Mouse (Mus musculus): Measurements from ENCODE around the gene Tlr11. TPM values are rescaled to one million over a fixed set of nuclear protein-coding genes. Genes with fewer than 3 reads are reported as not detected.

The Tlr11 gene
- 0.17 and 0.28 TPM in 2 replicates for polyA plus RNA-seq (2015; fragmentation: Nextera tagmentation; extraction: Ambion mirVana)

DNA sequence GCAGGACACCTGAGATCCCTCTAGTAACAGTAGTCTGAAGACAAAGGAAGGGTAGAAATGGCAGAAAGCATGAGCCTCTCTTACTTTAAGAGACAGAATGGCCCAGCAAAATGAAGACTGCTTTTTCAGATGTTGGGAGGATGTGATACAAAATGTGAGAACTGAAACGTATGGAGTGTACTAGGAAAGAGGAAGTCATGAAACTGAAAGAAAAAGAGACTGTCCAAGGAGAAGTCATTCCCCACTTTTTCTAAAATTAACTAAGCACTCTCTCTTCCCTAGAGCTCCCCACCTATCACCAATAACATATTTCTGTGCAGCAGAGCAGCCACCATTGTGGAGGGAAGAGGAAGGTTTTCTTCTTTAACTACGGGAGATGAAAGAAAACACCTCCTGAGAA is at the start of gene Tlr11:
Tlr11 (plus strand) TSS at position 322 of the 400 bp plus-strand sequence.
- DNase-seq (ENCODE audit: low spot score): no peak

DNA sequence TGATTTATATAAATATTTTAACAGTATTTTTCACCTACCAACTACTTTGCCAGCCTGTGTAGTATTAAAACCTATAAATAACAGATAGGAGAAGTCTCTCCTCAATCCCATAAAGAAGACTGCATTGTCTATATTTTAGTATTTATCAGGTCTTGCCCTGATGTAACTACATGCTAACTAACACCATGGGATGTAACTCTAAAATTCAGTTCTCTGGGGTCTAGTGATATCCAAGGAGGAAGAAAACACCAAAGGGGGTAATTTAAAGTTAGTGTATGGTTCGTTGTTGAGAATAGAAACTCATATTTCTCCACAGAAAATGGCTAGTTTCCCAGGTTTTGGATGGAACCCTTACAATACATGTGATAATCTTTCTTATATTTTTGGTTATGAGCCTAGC is 31.1 kb upstream of the Tlr11 start, which contains the start of gene Olfr734:
Olfr734 (minus strand) TSS at position 101 of the 400 bp plus-strand sequence.
- no peak for DNase-seq (ENCODE audit: low spot score)

DNA sequence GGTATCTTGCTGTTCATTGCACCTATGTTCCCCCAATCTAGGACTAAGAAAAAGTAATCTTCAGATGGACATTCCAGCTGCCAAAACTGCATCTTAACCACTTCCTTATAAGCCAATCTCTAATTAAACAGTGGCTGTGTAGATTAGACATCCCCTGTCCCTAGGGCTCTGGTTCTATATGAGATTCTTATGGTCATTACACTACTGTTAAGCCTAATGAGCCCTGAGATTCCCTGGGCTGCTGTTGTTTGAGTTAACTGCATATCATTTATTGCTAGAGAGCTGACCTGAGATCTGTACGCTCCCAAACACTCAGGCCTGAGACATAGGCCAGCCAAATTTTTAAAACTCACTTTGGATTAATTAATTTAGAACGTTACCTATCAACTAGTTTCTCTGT is 8.9 kb upstream of the Tlr11 start, which contains the start of gene Olfr735:
Olfr735 (minus strand) TSS at position 77 of the 400 bp plus-strand sequence.
- DNase-seq (ENCODE audit: low spot score): no peak

DNA sequence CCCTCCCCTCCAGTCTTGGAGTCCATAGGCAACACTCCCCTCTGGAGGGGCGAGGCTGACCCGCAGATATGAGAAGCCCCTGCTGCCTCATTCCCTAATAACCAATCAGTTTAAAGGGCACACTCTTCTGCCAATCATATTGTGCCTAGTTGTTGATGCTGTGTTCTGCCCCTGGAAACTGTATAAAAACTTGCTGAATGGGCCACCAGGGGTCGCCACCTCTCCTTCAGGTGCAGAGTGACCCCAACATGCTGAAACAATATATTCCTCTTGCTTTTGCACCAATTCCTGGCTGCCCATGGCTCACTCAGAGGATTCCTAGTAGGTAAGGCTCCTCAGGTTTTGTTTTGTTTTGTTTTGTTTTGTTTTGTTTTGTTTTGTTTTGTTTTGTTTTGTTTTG is 5.3 kb upstream of the Tlr11 start:
- peak; percentile 3 for DNase-seq (ENCODE audit: low spot score)

DNA sequence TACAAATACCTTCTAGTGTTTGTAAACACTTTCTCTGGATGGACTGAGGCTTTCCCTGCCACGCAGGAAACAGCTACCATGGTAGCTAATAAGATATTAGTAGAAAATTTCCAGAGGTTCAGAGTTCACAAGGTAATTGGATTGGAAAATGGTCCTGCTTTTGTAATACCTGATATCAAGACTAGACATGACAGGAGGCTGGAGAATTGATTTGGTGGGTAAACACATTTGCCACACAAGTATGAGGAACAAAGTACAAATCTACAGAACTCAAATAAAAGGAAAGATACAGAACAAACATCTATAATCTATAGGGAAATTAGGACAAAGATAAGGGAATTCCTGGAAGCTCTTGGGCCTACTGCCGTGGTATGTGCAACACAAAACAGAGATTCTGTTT is 989 bp upstream of the Tlr11 start:
- DNase-seq (ENCODE audit: low spot score): no peak

DNA sequence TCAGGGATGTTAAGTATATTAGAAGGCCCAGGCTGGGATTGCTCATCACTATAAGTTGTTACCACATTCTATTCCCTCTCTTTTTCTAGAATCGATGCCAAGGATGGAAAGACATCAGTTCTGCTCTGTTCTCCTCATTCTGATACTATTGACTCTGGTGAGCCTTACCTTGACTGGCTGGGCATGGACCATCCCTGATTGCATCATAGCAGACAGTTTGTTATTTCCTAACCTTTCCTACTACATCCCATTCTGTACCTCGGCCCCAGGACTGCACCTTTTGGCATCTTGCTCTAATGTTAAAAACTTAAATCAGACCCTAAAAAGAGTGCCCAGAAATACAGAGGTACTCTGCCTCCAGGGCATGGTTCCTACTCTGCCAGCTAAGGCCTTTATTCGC is 2.8 kb downstream of the Tlr11 start:
- DNase-seq (ENCODE audit: low spot score): no peak

DNA sequence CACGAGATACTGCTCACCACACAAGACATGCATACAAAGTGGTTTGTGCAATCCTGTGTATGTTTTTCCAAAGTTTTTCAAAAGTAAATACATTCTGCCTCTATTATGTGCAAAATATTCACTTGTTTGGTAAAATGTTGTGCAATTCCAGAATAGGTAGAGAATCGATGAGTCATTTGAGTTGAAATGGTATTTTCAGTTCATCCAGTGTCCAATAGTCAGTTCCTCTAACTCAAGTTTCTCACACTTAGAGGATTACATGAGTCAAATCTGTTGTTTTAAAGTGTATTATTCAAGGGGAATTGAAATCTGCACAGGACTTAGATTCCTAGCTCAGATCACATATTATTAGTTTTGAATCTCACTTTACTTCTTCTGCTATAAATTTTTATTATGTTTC is 5.8 kb downstream of the Tlr11 start:
- DNase-seq (ENCODE audit: low spot score): no peak

DNA sequence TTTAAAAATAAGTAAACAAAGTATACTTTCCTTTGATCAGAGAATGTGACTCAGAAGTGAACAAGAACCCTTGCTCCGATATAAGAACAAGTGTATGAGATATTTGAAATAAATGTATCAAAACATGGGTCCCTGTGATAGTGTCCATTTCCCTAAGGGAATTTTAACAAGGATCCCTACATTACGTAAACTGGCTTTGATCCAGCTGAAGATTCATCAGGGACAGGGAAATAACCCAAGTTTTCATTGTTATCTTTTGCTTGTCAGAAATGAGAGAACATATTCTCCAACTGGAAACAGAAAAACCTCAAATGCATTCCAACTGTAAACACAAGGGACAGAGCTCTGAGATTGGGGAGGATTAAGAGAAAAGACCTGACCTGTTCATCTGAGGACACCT is 23.1 kb downstream of the Tlr11 start, which contains the start of gene Olfr736:
Olfr736 (plus strand) TSS at position 301 of the 400 bp plus-strand sequence.
- no peak for DNase-seq (ENCODE audit: low spot score)

DNA sequence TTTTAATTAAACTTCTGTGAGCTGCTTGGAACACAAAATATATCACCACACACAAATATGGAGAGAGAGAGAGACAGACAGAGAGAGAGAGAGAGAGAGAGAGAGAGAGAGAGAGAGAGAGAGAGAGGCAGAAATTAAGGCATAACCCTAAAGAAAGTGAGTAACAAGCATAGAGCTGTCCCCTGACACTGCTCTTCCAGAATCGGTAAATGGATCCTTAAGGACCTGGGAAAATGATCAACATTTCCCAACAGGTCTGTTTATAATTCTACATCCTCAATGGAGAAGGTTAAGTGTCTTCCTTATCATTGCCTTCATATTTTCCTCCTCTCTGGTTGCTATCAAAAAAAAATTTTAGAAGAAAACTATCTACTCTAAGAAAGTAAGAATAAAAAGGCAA is 49.6 kb downstream of the Tlr11 start, which contains the start of gene Olfr738:
Olfr738 (plus strand) TSS at position 301 of the 400 bp plus-strand sequence.
- no peak for DNase-seq (ENCODE audit: low spot score)

Other genes with a start within 250 kb of the Tlr11 start
- not detected in 2 replicates for gene Olfr727, start 234.7 kb upstream of the Tlr11 start, polyA plus RNA-seq (2015; fragmentation: Nextera tagmentation; extraction: Ambion mirVana)
- gene Olfr728, start 215.2 kb upstream of the Tlr11 start, polyA plus RNA-seq (2015; fragmentation: Nextera tagmentation; extraction: Ambion mirVana): not detected in 2 replicates
- not detected in 2 replicates for gene Olfr729, start 205.0 kb upstream of the Tlr11 start, polyA plus RNA-seq (2015; fragmentation: Nextera tagmentation; extraction: Ambion mirVana)
- gene Olfr730, start 169.7 kb upstream of the Tlr11 start, polyA plus RNA-seq (2015; fragmentation: Nextera tagmentation; extraction: Ambion mirVana): not detected in 2 replicates
- gene Olfr731, start 116.0 kb upstream of the Tlr11 start, polyA plus RNA-seq (2015; fragmentation: Nextera tagmentation; extraction: Ambion mirVana): not detected in 2 replicates
- not detected in 2 replicates for gene Olfr732, start 73.7 kb upstream of the Tlr11 start, polyA plus RNA-seq (2015; fragmentation: Nextera tagmentation; extraction: Ambion mirVana)
- not detected in 2 replicates for gene Olfr733, start 56.4 kb upstream of the Tlr11 start, polyA plus RNA-seq (2015; fragmentation: Nextera tagmentation; extraction: Ambion mirVana)
- not detected in 2 replicates for gene Olfr734, start 31.2 kb upstream of the Tlr11 start, polyA plus RNA-seq (2015; fragmentation: Nextera tagmentation; extraction: Ambion mirVana)
- gene Olfr735, start 9.0 kb upstream of the Tlr11 start, polyA plus RNA-seq (2015; fragmentation: Nextera tagmentation; extraction: Ambion mirVana): 0.04 TPM in 1 of 2 replicates, not detected in the other
- gene Olfr736, start 23.2 kb downstream of the Tlr11 start, polyA plus RNA-seq (2015; fragmentation: Nextera tagmentation; extraction: Ambion mirVana): not detected in 2 replicates
- gene Olfr738, start 49.7 kb downstream of the Tlr11 start, polyA plus RNA-seq (2015; fragmentation: Nextera tagmentation; extraction: Ambion mirVana): not detected in 2 replicates
- gene Olfr739, start 60.7 kb downstream of the Tlr11 start, polyA plus RNA-seq (2015; fragmentation: Nextera tagmentation; extraction: Ambion mirVana): not detected in 2 replicates
- gene Olfr740, start 87.6 kb downstream of the Tlr11 start, polyA plus RNA-seq (2015; fragmentation: Nextera tagmentation; extraction: Ambion mirVana): not detected in 2 replicates
- not detected in 2 replicates for gene Olfr741, start 114.8 kb downstream of the Tlr11 start, polyA plus RNA-seq (2015; fragmentation: Nextera tagmentation; extraction: Ambion mirVana)
- gene Olfr742, start 145.7 kb downstream of the Tlr11 start, polyA plus RNA-seq (2015; fragmentation: Nextera tagmentation; extraction: Ambion mirVana): not detected in 2 replicates
- gene Olfr743, start 163.9 kb downstream of the Tlr11 start, polyA plus RNA-seq (2015; fragmentation: Nextera tagmentation; extraction: Ambion mirVana): not detected in 2 replicates

All from thymus, postnatal 0 days (tissue).